Mouse (Mus musculus): ENCODE data around the gene Lgr6. TPM values are rescaled to one million over a fixed set of nuclear protein-coding genes. Genes with fewer than 3 reads are reported as not detected.

The Lgr6 gene
- polyA plus RNA-seq, 1 experiment from 2014 or later: 0.82 TPM

DNA sequence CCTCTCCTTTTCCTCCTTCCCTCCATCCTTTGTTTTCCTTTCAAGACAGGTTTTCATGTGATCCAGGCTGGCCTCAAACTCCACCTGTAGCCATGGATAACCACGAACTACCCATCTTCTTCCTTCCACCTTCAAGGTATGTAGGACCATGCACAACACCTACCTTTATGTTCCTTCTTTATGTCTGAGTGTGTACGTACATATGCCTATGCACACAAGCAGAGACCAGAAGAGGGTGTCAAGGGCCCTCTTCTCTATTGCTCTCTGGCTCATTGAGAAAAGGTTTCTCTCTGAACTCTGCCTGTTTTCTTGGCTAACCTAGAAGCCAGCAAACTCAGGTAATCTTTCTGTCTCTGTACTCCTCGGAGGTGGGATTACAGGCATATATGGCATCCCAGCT, 110.3 kb downstream of the Lgr6 start:
- Histone ChIP-seq H3K4me1 (replicated peaks) (no peaks in the 10 kb centered on the region; the same call in 1 of the 2 replicates), H3K4me2 (no peak overlapping the region), H3K9ac (no peak overlapping the region), H3K36me3 (no peaks in the 10 kb centered on the region), H3K27me3 (replicated peaks) (peaks cover 63% of the 10 kb centered on the region), H3K27ac (ENCODE audit: poor library complexity, severe bottlenecking) (no peak overlapping the region), H3K9me3 (replicated peaks) (no peaks in the 10 kb centered on the region), H3K4me3 (no peak overlapping the region)
- ATAC-seq (ENCODE audit: insufficient number of reproducible peaks, low FRiP score): no peak
- WGBS: 81% methylated on average over 3 of the region's 3 CpGs

DNA sequence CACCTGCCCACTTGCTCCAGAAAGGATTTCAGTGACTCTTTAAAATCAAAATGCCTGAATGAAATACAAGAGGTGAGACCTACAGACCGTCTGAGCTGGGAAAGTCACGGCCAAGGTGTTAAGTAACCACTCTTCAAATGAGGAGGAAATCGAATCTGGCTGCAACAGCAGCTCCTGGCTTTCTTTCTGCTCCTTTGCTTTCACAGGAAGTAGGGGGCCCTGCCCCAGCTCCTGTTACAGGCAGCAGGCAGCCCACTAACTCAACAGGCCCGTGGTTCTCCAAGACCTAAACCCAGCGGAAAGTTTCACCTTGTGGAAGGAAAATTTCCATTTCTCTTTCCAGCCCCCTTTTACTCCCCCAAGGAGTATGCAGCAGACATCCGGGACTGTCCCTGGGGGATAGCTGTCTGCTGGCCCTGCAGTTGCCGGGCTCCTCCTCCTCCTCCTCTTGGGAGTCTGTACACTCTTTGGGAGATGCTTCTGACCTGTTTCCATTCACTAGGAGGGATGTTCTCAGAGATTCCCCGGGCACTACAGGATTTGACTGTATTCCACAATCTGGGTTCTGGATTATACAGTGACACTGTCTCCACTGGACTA, 112.9 kb downstream of the Lgr6 start:
- H3K4me1 ChIP-seq (replicated peaks): peaks cover 9% of the 10 kb centered on the region; the same call in 1 of the 2 replicates
- no peak overlapping the region for H3K9ac ChIP-seq
- no peak overlapping the region for H3K27ac ChIP-seq (ENCODE audit: poor library complexity, severe bottlenecking)
- H3K4me3 ChIP-seq: no peak overlapping the region
- H3K4me2 ChIP-seq: no peak overlapping the region
- H3K27me3 ChIP-seq (replicated peaks): peaks cover 54% of the 10 kb centered on the region
- ATAC-seq (ENCODE audit: insufficient number of reproducible peaks, low FRiP score): no peak
- H3K36me3 ChIP-seq: no peaks in the 10 kb centered on the region
- 23% methylated on average over 8 of the region's 8 CpGs for WGBS
- H3K9me3 ChIP-seq (replicated peaks): no peaks in the 10 kb centered on the region

- no peaks in the 10 kb centered on the region for H3K36me3 ChIP-seq
- no peak overlapping the region for H3K4me2 ChIP-seq
- WGBS: 10% methylated on average over 7 of the region's 7 CpGs
- peaks cover 39% of the 10 kb centered on the region for H3K27me3 ChIP-seq (replicated peaks)
- no peak overlapping the region for H3K4me3 ChIP-seq
- no peaks in the 10 kb centered on the region for H3K9me3 ChIP-seq (replicated peaks)
- no peak for ATAC-seq (ENCODE audit: insufficient number of reproducible peaks, low FRiP score)
- H3K4me1 ChIP-seq (replicated peaks): peaks cover 9% of the 10 kb centered on the region; the same call in 1 of the 2 replicates
- H3K27ac ChIP-seq (ENCODE audit: poor library complexity, severe bottlenecking): no peak overlapping the region
- no peak overlapping the region for H3K9ac ChIP-seq
Measured at GRCm38 (mm10) chr1:134989372-134989771, 115.7 kb downstream of the Lgr6 start.

GRCm38 (mm10) chr1:134987962-134988341, 117.1 kb downstream of the Lgr6 start:
- H3K27ac ChIP-seq (ENCODE audit: poor library complexity, severe bottlenecking): no peak overlapping the region
- 11% methylated on average over 14 of the region's 14 CpGs for WGBS
- H3K4me3 ChIP-seq: peak overlapping the region; percentile 50
- no peak for ATAC-seq (ENCODE audit: insufficient number of reproducible peaks, low FRiP score)
- no peaks in the 10 kb centered on the region for H3K9me3 ChIP-seq (replicated peaks)
- peaks cover 29% of the 10 kb centered on the region for H3K27me3 ChIP-seq (replicated peaks)
- peaks cover 9% of the 10 kb centered on the region; the same call in 1 of the 2 replicates for H3K4me1 ChIP-seq (replicated peaks)
- H3K36me3 ChIP-seq: no peaks in the 10 kb centered on the region
- H3K9ac ChIP-seq: peak overlapping the region; percentile 68
- peak overlapping the region; percentile 91 for H3K4me2 ChIP-seq

DNA sequence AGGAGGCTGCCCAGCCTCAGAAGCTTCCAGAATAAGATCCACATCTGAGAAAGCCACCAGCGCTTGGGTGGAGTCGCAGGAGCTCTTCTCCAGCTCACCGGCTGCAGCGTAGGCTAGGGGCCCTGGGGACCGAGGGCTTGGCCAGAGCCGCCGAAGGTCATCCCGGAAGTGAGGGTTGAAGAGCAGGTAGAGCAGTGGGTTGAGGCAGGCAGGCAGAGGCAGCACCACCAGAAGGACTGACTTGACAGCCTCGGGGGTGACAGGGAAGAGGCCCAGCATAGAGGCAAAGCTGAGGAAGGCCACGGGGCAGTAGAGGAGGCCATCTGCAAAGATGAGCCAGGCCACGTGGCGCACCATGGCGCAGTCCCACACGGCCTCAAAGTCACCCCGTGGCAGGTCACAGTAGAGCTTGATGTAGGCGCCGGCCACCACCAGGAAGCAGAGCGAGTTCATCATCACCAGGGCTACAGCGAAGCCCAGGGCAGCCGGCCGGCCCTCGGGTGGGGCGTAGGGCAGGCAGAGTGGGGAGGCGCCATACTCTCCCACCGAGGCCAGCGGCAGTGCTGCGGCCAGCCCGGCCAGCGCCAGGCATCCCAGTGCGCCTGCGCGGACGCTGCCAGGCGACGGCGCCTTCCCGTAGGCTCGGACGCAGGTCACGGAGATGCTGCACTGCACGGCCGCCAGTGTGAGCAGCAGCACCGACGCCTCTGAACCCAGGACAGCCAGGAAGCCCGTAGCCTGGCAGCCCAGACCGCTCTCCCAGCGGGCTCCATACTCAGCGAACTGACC, 117.7 kb downstream of the Lgr6 start:
- WGBS: 26% methylated on average over 48 of the region's 48 CpGs
- no peak overlapping the region for H3K27ac ChIP-seq (ENCODE audit: poor library complexity, severe bottlenecking)
- peak overlapping the region; percentile 68 for H3K9ac ChIP-seq

DNA sequence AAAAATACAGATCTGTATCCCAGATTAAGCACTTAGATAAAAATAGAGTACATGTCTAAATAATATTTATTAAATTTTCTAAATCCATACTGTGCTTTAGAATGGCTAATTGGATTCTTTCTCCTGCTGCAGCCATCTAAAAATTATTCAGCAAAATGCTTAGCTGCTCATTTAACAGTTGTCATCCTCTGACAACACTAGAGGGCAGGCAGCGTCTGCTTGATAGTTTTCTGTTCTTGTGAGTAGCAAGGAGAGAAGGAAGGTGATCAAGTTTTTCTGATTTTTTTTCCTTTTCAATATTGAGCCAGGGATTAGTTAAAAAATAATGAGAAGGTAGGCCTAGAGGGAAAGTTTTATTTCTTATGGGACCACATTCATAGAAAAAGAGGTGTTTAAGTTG, 132.2 kb downstream of the Lgr6 start:
- Histone ChIP-seq H3K4me1 (replicated peaks) (no peaks in the 10 kb centered on the region), H3K4me3 (no peak overlapping the region), H3K4me2 (no peak overlapping the region), H3K9me3 (replicated peaks) (no peaks in the 10 kb centered on the region), H3K36me3 (peaks cover 59% of the 10 kb centered on the region), H3K27ac (ENCODE audit: poor library complexity, severe bottlenecking) (no peak overlapping the region), H3K27me3 (replicated peaks) (no peaks in the 10 kb centered on the region), H3K9ac (no peak overlapping the region)
- no peak for ATAC-seq (ENCODE audit: insufficient number of reproducible peaks, low FRiP score)
- 60% methylated on average over 1 of the region's 1 CpGs for WGBS

More for the DNA sequence above, 117.7 kb downstream of the Lgr6 start:
- Histone ChIP-seq H3K9me3 (replicated peaks) (no peaks in the 10 kb centered on the region), H3K4me2 (peak overlapping the region; percentile 91), H3K36me3 (no peaks in the 10 kb centered on the region), H3K4me3 (peak overlapping the region; percentile 50), H3K4me1 (replicated peaks) (peaks cover 9% of the 10 kb centered on the region; the same call in 1 of the 2 replicates), H3K27me3 (replicated peaks) (peaks cover 29% of the 10 kb centered on the region)
- peak; percentile 63 for ATAC-seq (ENCODE audit: insufficient number of reproducible peaks, low FRiP score)

- 96% methylated on average over 2 of the region's 2 CpGs for WGBS
- Histone ChIP-seq H3K36me3 (peaks cover 36% of the 10 kb centered on the region), H3K27ac (ENCODE audit: poor library complexity, severe bottlenecking) (no peak overlapping the region), H3K4me2 (no peak overlapping the region), H3K9ac (no peak overlapping the region), H3K4me1 (replicated peaks) (peaks cover 14% of the 10 kb centered on the region), H3K9me3 (replicated peaks) (no peaks in the 10 kb centered on the region), H3K27me3 (replicated peaks) (no peaks in the 10 kb centered on the region), H3K4me3 (no peak overlapping the region)
- no peak for ATAC-seq (ENCODE audit: insufficient number of reproducible peaks, low FRiP score)
Measured at GRCm38 (mm10) chr1:134965430-134965829, 139.6 kb downstream of the Lgr6 start.

DNA sequence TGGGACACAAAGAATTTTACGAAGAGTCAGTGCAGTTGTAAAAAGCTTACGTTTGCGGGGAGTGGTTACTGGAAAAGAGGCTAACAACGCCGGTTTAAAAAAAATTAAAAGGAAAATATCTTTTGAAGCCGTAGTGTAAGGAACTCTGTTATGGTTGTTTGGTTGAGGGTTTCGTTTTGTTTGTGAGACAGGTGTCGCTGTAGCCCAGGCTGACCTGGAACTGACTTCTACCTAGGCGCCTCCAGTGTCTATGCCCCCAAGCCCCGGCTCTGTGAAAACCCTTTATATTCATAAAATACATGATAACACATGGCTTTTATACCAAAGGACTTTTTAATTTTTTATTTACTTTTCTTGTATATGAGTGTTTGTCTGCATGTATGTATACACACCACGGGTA, 142.3 kb downstream of the Lgr6 start:
- H3K27ac ChIP-seq (ENCODE audit: poor library complexity, severe bottlenecking): peak overlapping the region; percentile 50
- peak overlapping the region; percentile 78 for H3K9ac ChIP-seq
- H3K36me3 ChIP-seq: peaks cover 14% of the 10 kb centered on the region
- no peaks in the 10 kb centered on the region for H3K9me3 ChIP-seq (replicated peaks)
- peak overlapping the region; percentile 64 for H3K4me3 ChIP-seq
- peak; percentile 56 for ATAC-seq (ENCODE audit: insufficient number of reproducible peaks, low FRiP score)
- WGBS: 3% methylated on average over 11 of the region's 11 CpGs
- peaks cover 14% of the 10 kb centered on the region for H3K4me1 ChIP-seq (replicated peaks)
- no peaks in the 10 kb centered on the region for H3K27me3 ChIP-seq (replicated peaks)
- peak overlapping the region; percentile 75 for H3K4me2 ChIP-seq

DNA sequence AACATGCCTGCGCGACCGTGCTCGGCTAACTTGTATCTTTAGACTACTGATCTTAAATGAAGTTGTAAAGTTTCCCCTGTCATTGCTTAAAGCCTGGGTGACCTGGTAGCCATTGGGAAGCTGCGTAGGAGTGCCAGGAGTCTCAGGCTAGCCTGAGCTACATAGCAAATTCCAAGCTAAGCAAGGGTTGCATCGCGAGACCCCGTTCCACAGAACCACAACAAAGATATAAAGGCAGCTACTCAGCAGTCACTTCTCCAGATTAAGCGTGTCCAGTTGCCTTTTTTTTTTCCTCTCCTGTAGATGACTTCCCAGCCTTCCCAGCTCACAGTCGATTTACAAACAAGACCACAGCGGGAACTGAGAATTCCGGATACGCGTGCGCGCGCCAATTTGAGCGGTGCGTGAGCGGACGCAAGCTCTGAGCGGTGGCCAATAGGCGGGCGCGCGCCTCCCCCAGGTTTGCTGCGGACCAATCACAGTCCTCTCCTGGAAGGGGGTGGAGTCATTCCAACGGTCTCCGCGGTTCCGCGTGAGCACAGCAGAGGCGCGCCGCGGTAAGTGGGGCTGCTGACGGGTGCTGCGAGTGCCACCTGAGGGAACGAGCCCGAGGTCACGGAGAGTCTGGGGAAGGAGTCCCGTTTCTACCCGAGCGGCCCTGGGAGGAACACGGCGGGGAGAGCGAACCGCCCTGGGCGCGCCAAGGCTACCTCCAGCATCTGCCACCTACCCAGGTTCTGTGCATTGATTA, 142.8 kb downstream of the Lgr6 start, which contains the start of gene Ube2t:
Gene Ube2t, plus strand, starts transcription at position 513 of the 751 bp plus-strand sequence.
- Histone ChIP-seq H3K4me3 (peak within 1 kb of the TSS; percentile 64), H3K4me1 (replicated peaks) (peaks cover 14% of the 10 kb centered on the region), H3K4me2 (peak within 1 kb of the TSS; percentile 75), H3K9ac (peak within 1 kb of the TSS; percentile 78), H3K27me3 (replicated peaks) (no peaks in the 10 kb centered on the region), H3K36me3 (peaks cover 10% of the 10 kb centered on the region), H3K27ac (ENCODE audit: poor library complexity, severe bottlenecking) (peak within 1 kb of the TSS; percentile 50), H3K9me3 (replicated peaks) (no peaks in the 10 kb centered on the region)
- peak; percentile 100 for ATAC-seq (ENCODE audit: insufficient number of reproducible peaks, low FRiP score)
- WGBS: 2% methylated on average over 50 of the region's 50 CpGs

DNA sequence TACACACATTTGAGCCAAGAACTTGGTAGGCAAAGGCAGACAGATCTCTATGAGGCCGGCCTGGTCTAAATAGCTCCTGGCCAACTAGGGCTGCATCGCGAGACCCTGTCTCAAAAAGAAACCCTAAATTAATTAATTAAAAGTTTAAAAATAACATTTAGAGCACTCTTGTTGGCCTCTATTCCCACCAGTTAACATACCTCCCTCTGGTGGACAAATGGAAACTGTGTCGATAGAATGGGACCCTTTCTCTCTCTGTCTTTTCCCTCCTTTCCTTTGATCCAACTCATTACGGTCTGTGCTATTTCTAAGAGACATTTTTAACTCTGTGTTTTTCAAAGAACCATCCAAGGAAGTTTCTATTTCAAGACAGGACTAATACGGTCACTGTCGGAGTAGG, 144.4 kb downstream of the Lgr6 start:
- peaks cover 5% of the 10 kb centered on the region for H3K36me3 ChIP-seq
- no peaks in the 10 kb centered on the region for H3K27me3 ChIP-seq (replicated peaks)
- WGBS: 56% methylated on average over 7 of the region's 7 CpGs
- H3K9ac ChIP-seq: no peak overlapping the region
- H3K4me3 ChIP-seq: no peak overlapping the region
- no peak overlapping the region for H3K27ac ChIP-seq (ENCODE audit: poor library complexity, severe bottlenecking)
- no peak for ATAC-seq (ENCODE audit: insufficient number of reproducible peaks, low FRiP score)
- peaks cover 14% of the 10 kb centered on the region for H3K4me1 ChIP-seq (replicated peaks)
- H3K9me3 ChIP-seq (replicated peaks): no peaks in the 10 kb centered on the region
- no peak overlapping the region for H3K4me2 ChIP-seq

GRCm38 (mm10) chr1:134955637-134956176, 149.4 kb downstream of the Lgr6 start, which contains the start of gene Ppp1r12b:
Ppp1r12b (minus strand) TSS chr1:134955942.
- H3K9me3 ChIP-seq (replicated peaks): no peaks in the 10 kb centered on the region
- H3K4me3 ChIP-seq: peak within 1 kb of the TSS; percentile 96
- H3K4me2 ChIP-seq: peak within 1 kb of the TSS; percentile 82
- no peaks in the 10 kb centered on the region for H3K27me3 ChIP-seq (replicated peaks)
- under 1% methylated on average over 39 of the region's 39 CpGs for WGBS
- H3K9ac ChIP-seq: peak within 1 kb of the TSS; percentile 94
- ATAC-seq (ENCODE audit: insufficient number of reproducible peaks, low FRiP score): peak; percentile 98
- H3K36me3 ChIP-seq: peaks cover 6% of the 10 kb centered on the region; the same call in 1 of the 2 replicates
- H3K27ac ChIP-seq (ENCODE audit: poor library complexity, severe bottlenecking): peak within 1 kb of the TSS; percentile 92
- peaks cover 29% of the 10 kb centered on the region for H3K4me1 ChIP-seq (replicated peaks)

All from heart, embryonic 12.5 days (tissue).